Mouse (Mus musculus): ENCODE measurements at regions not wholly inside any gene's neighbourhood (a gene's known extent, or its start where the extent isn't known, plus 50 kb on each side); places are given as distances from the start of the nearest gene placed in this dataset.

GRCm38 (mm10) chr9:79346371-79347096 lies 372.1 kb downstream of the Col12a1 start:
- Histone ChIP-seq H3K9me3 (peaks cover 4% of the 10 kb centered on the region; the same call in 1 of the 2 replicates), H3K4me1 (no peaks in the 10 kb centered on the region), H3K4me3 (no peak overlapping the region), H3K27ac (no peak overlapping the region), H3K36me3 (no peaks in the 10 kb centered on the region), H3K9ac (no peak overlapping the region), H3K27me3 (replicated peaks) (no peaks in the 10 kb centered on the region), H3K4me2 (replicated peaks) (no peak overlapping the region)
- 92% methylated on average over 15 of the region's 15 CpGs for WGBS
- no peak for ATAC-seq (ENCODE audit: low FRiP score, low read depth)

GRCm38 (mm10) chr9:79392020-79392419 lies 326.6 kb downstream of the Col12a1 start:
- H3K36me3 ChIP-seq: no peaks in the 10 kb centered on the region
- no peaks in the 10 kb centered on the region for H3K4me1 ChIP-seq
- no peak overlapping the region for H3K4me3 ChIP-seq
- no peaks in the 10 kb centered on the region for H3K9me3 ChIP-seq
- H3K27me3 ChIP-seq (replicated peaks): no peaks in the 10 kb centered on the region
- H3K4me2 ChIP-seq (replicated peaks): no peak overlapping the region
- 89% methylated on average over 2 of the region's 2 CpGs for WGBS
- no peak overlapping the region for H3K27ac ChIP-seq
- H3K9ac ChIP-seq: no peak overlapping the region
- ATAC-seq (ENCODE audit: low FRiP score, low read depth): no peak

- Histone ChIP-seq H3K27me3 (replicated peaks) (no peaks in the 10 kb centered on the region), H3K4me2 (replicated peaks) (no peak overlapping the region), H3K27ac (no peak overlapping the region), H3K4me3 (no peak overlapping the region), H3K36me3 (no peaks in the 10 kb centered on the region), H3K9ac (no peak overlapping the region), H3K4me1 (no peaks in the 10 kb centered on the region), H3K9me3 (no peaks in the 10 kb centered on the region)
- ATAC-seq (ENCODE audit: low FRiP score, low read depth): no peak
Observed at GRCm38 (mm10) chr9:79414989-79415388, 303.6 kb downstream of the Col12a1 start.

GRCm38 (mm10) chr9:79430417-79430816 lies 288.2 kb downstream of the Col12a1 start:
- Histone ChIP-seq H3K36me3 (no peaks in the 10 kb centered on the region), H3K4me1 (no peaks in the 10 kb centered on the region), H3K9ac (no peak overlapping the region), H3K9me3 (no peaks in the 10 kb centered on the region), H3K27me3 (replicated peaks) (no peaks in the 10 kb centered on the region), H3K4me2 (replicated peaks) (no peak overlapping the region), H3K27ac (no peak overlapping the region), H3K4me3 (no peak overlapping the region)
- WGBS: 74% methylated on average over 1 of the region's 1 CpGs
- no peak for ATAC-seq (ENCODE audit: low FRiP score, low read depth)

- Histone ChIP-seq H3K4me3 (no peak overlapping the region), H3K36me3 (no peaks in the 10 kb centered on the region), H3K27ac (no peak overlapping the region), H3K9ac (no peak overlapping the region), H3K27me3 (replicated peaks) (no peaks in the 10 kb centered on the region), H3K4me2 (replicated peaks) (no peak overlapping the region), H3K9me3 (no peaks in the 10 kb centered on the region), H3K4me1 (no peaks in the 10 kb centered on the region)
- no peak for ATAC-seq (ENCODE audit: low FRiP score, low read depth)
- WGBS: 90% methylated on average over 3 of the region's 3 CpGs
Observed at GRCm38 (mm10) chr9:79437636-79438035, 281.0 kb downstream of the Col12a1 start.

GRCm38 (mm10) chr9:79439233-79439960 lies 279.2 kb downstream of the Col12a1 start:
- WGBS: 57% methylated on average over 11 of the region's 11 CpGs
- ATAC-seq (ENCODE audit: low FRiP score, low read depth): no peak
- H3K9ac ChIP-seq: no peak overlapping the region

GRCm38 (mm10) chr9:79455226-79455625 lies 263.4 kb downstream of the Col12a1 start:
- 65% methylated on average over 3 of the region's 3 CpGs for WGBS
- Histone ChIP-seq H3K4me2 (replicated peaks) (no peak overlapping the region), H3K9ac (no peak overlapping the region), H3K27ac (no peak overlapping the region), H3K9me3 (no peaks in the 10 kb centered on the region), H3K36me3 (no peaks in the 10 kb centered on the region), H3K27me3 (replicated peaks) (no peaks in the 10 kb centered on the region), H3K4me3 (no peak overlapping the region), H3K4me1 (no peaks in the 10 kb centered on the region)
- no peak for ATAC-seq (ENCODE audit: low FRiP score, low read depth)

More at GRCm38 (mm10) chr9:79439233-79439960, 279.2 kb downstream of the Col12a1 start:
- no peak overlapping the region for H3K27ac ChIP-seq
- H3K9me3 ChIP-seq: no peaks in the 10 kb centered on the region
- no peaks in the 10 kb centered on the region for H3K4me1 ChIP-seq
- no peak overlapping the region for H3K4me3 ChIP-seq
- H3K36me3 ChIP-seq: no peaks in the 10 kb centered on the region
- H3K4me2 ChIP-seq (replicated peaks): no peak overlapping the region
- H3K27me3 ChIP-seq (replicated peaks): no peaks in the 10 kb centered on the region

- H3K36me3 ChIP-seq: no peaks in the 10 kb centered on the region
- no peak overlapping the region for H3K9ac ChIP-seq
- no peak overlapping the region for H3K4me2 ChIP-seq (replicated peaks)
- no peaks in the 10 kb centered on the region for H3K4me1 ChIP-seq
- 41% methylated on average over 1 of the region's 1 CpGs for WGBS
- H3K27ac ChIP-seq: no peak overlapping the region
- H3K4me3 ChIP-seq: no peak overlapping the region
- H3K9me3 ChIP-seq: no peaks in the 10 kb centered on the region
- ATAC-seq (ENCODE audit: low FRiP score, low read depth): no peak
- H3K27me3 ChIP-seq (replicated peaks): no peaks in the 10 kb centered on the region
Observed at GRCm38 (mm10) chr9:79479118-79479517, 239.5 kb downstream of the Col12a1 start.

GRCm38 (mm10) chr9:79500253-79500652 lies 218.4 kb downstream of the Col12a1 start:
- ATAC-seq (ENCODE audit: low FRiP score, low read depth): no peak
- Histone ChIP-seq H3K9ac (no peak overlapping the region), H3K36me3 (no peaks in the 10 kb centered on the region), H3K27ac (no peak overlapping the region), H3K27me3 (replicated peaks) (no peaks in the 10 kb centered on the region), H3K9me3 (no peaks in the 10 kb centered on the region), H3K4me3 (no peak overlapping the region), H3K4me1 (no peaks in the 10 kb centered on the region), H3K4me2 (replicated peaks) (no peak overlapping the region)
- 60% methylated on average over 2 of the region's 2 CpGs for WGBS

- H3K9me3 ChIP-seq: no peaks in the 10 kb centered on the region
- no peak overlapping the region for H3K9ac ChIP-seq
- H3K4me3 ChIP-seq: no peak overlapping the region
- no peak for ATAC-seq (ENCODE audit: low FRiP score, low read depth)
- H3K27me3 ChIP-seq (replicated peaks): no peaks in the 10 kb centered on the region
- H3K4me1 ChIP-seq: no peaks in the 10 kb centered on the region
- H3K27ac ChIP-seq: no peak overlapping the region
- H3K4me2 ChIP-seq (replicated peaks): no peak overlapping the region
- H3K36me3 ChIP-seq: no peaks in the 10 kb centered on the region
Observed at GRCm38 (mm10) chr9:79502034-79502433, 216.6 kb downstream of the Col12a1 start.

GRCm38 (mm10) chr9:79516384-79516783 lies 202.2 kb downstream of the Col12a1 start:
- H3K4me3 ChIP-seq: no peak overlapping the region
- H3K27ac ChIP-seq: no peak overlapping the region
- H3K9ac ChIP-seq: no peak overlapping the region
- H3K27me3 ChIP-seq (replicated peaks): no peaks in the 10 kb centered on the region
- no peaks in the 10 kb centered on the region for H3K36me3 ChIP-seq
- 87% methylated on average over 7 of the region's 7 CpGs for WGBS
- no peak for ATAC-seq (ENCODE audit: low FRiP score, low read depth)
- no peaks in the 10 kb centered on the region for H3K9me3 ChIP-seq
- no peak overlapping the region for H3K4me2 ChIP-seq (replicated peaks)
- H3K4me1 ChIP-seq: no peaks in the 10 kb centered on the region

- no peak overlapping the region for H3K4me3 ChIP-seq
- ATAC-seq (ENCODE audit: low FRiP score, low read depth): no peak
- 89% methylated on average over 5 of the region's 5 CpGs for WGBS
- no peak overlapping the region for H3K4me2 ChIP-seq (replicated peaks)
- H3K9ac ChIP-seq: no peak overlapping the region
- no peaks in the 10 kb centered on the region for H3K4me1 ChIP-seq
- H3K27ac ChIP-seq: no peak overlapping the region
- H3K27me3 ChIP-seq (replicated peaks): no peaks in the 10 kb centered on the region
- H3K36me3 ChIP-seq: no peaks in the 10 kb centered on the region
- no peaks in the 10 kb centered on the region for H3K9me3 ChIP-seq
Observed at GRCm38 (mm10) chr9:79517461-79517860, 201.2 kb downstream of the Col12a1 start.

GRCm38 (mm10) chr9:79518640-79519039 lies 200.0 kb downstream of the Col12a1 start:
- Histone ChIP-seq H3K4me2 (replicated peaks) (no peak overlapping the region), H3K9ac (no peak overlapping the region), H3K27me3 (replicated peaks) (no peaks in the 10 kb centered on the region), H3K27ac (no peak overlapping the region), H3K4me3 (no peak overlapping the region), H3K4me1 (no peaks in the 10 kb centered on the region), H3K36me3 (no peaks in the 10 kb centered on the region), H3K9me3 (no peaks in the 10 kb centered on the region)
- 81% methylated on average over 1 of the region's 1 CpGs for WGBS
- ATAC-seq (ENCODE audit: low FRiP score, low read depth): no peak
